Mouse (Mus musculus): Measurements from ENCODE around the gene Fam24a. TPM values are rescaled to one million over a fixed set of nuclear protein-coding genes. Genes with fewer than 3 reads are reported as not detected.

Gene Fam24a
- polyA plus RNA-seq (2015; fragmentation: Nextera tagmentation; extraction: Ambion mirVana): not detected in 2 replicates

GRCm38 (mm10) chr7:131333564-131333963, at the start of gene Fam24a:
Gene Fam24a, plus strand, starts transcription at chr7:131333864.
- H3K36me3 ChIP-seq (ENCODE audit: control insufficient read depth, insufficient read depth): no peaks in the 10 kb centered on the region
- WGBS: 14% methylated on average over 1 of the region's 1 CpGs
- H3K27ac ChIP-seq (ENCODE audit: low read length): no peak within 1 kb of the TSS
- no peak within 1 kb of the TSS for H3K4me3 ChIP-seq (replicated peaks; ENCODE audit: low read length)
- H3K9ac ChIP-seq (replicated peaks; ENCODE audit: low read depth, low read length): no peak within 1 kb of the TSS
- H3K27me3 ChIP-seq (replicated peaks; ENCODE audit: control insufficient read depth, insufficient read depth, low read length): no peaks in the 10 kb centered on the region
- ATAC-seq: no peak
- no peaks in the 10 kb centered on the region for H3K9me3 ChIP-seq (ENCODE audit: control insufficient read depth, low read length)
- H3K4me2 ChIP-seq (ENCODE audit: low read length): no peak within 1 kb of the TSS
- H3K4me1 ChIP-seq (replicated peaks; ENCODE audit: control insufficient read depth, insufficient read depth, low read length): no peaks in the 10 kb centered on the region; the same call in 1 of the 2 replicates

- no peak overlapping the region for H3K27ac ChIP-seq (ENCODE audit: low read length)
- no peaks in the 10 kb centered on the region for H3K27me3 ChIP-seq (replicated peaks; ENCODE audit: control insufficient read depth, insufficient read depth, low read length)
- no peaks in the 10 kb centered on the region for H3K4me1 ChIP-seq (replicated peaks; ENCODE audit: control insufficient read depth, insufficient read depth, low read length)
- ATAC-seq: no peak
- no peak overlapping the region for H3K4me3 ChIP-seq (replicated peaks; ENCODE audit: low read length)
- H3K9me3 ChIP-seq (ENCODE audit: control insufficient read depth, low read length): no peaks in the 10 kb centered on the region
- no peak overlapping the region for H3K4me2 ChIP-seq (ENCODE audit: low read length)
- 78% methylated on average over 8 of the region's 8 CpGs for WGBS
- H3K36me3 ChIP-seq (ENCODE audit: control insufficient read depth, insufficient read depth): no peaks in the 10 kb centered on the region
- H3K9ac ChIP-seq (replicated peaks; ENCODE audit: low read depth, low read length): no peak overlapping the region
These were observed 36.5 kb upstream of the Fam24a start for GRCm38 (mm10) chr7:131297151-131297550.

GRCm38 (mm10) chr7:131303340-131303739, 30.3 kb upstream of the Fam24a start:
- Histone ChIP-seq H3K9ac (replicated peaks; ENCODE audit: low read depth, low read length) (no peak overlapping the region), H3K4me1 (replicated peaks; ENCODE audit: control insufficient read depth, insufficient read depth, low read length) (no peaks in the 10 kb centered on the region), H3K9me3 (ENCODE audit: control insufficient read depth, low read length) (no peaks in the 10 kb centered on the region), H3K27ac (ENCODE audit: low read length) (no peak overlapping the region), H3K4me2 (ENCODE audit: low read length) (no peak overlapping the region), H3K4me3 (replicated peaks; ENCODE audit: low read length) (no peak overlapping the region), H3K27me3 (replicated peaks; ENCODE audit: control insufficient read depth, insufficient read depth, low read length) (no peaks in the 10 kb centered on the region), H3K36me3 (ENCODE audit: control insufficient read depth, insufficient read depth) (no peaks in the 10 kb centered on the region)
- no peak for ATAC-seq
- 82% methylated on average over 8 of the region's 8 CpGs for WGBS

- ATAC-seq: no peak
- 83% methylated on average over 5 of the region's 5 CpGs for WGBS
- H3K4me3 ChIP-seq (replicated peaks; ENCODE audit: low read length): no peak overlapping the region
These were observed 26.9 kb upstream of the Fam24a start for GRCm38 (mm10) chr7:131306733-131307132.

GRCm38 (mm10) chr7:131314493-131314892, 19.2 kb upstream of the Fam24a start:
- ATAC-seq: no peak
- H3K27me3 ChIP-seq (replicated peaks; ENCODE audit: control insufficient read depth, insufficient read depth, low read length): no peaks in the 10 kb centered on the region
- H3K4me2 ChIP-seq (ENCODE audit: low read length): no peak overlapping the region
- H3K4me1 ChIP-seq (replicated peaks; ENCODE audit: control insufficient read depth, insufficient read depth, low read length): no peaks in the 10 kb centered on the region
- H3K27ac ChIP-seq (ENCODE audit: low read length): no peak overlapping the region
- no peak overlapping the region for H3K4me3 ChIP-seq (replicated peaks; ENCODE audit: low read length)
- 84% methylated on average over 7 of the region's 7 CpGs for WGBS
- no peaks in the 10 kb centered on the region for H3K9me3 ChIP-seq (ENCODE audit: control insufficient read depth, low read length)
- H3K9ac ChIP-seq (replicated peaks; ENCODE audit: low read depth, low read length): no peak overlapping the region
- H3K36me3 ChIP-seq (ENCODE audit: control insufficient read depth, insufficient read depth): no peaks in the 10 kb centered on the region

More at GRCm38 (mm10) chr7:131306733-131307132, 26.9 kb upstream of the Fam24a start:
- no peaks in the 10 kb centered on the region for H3K27me3 ChIP-seq (replicated peaks; ENCODE audit: control insufficient read depth, insufficient read depth, low read length)
- no peak overlapping the region for H3K27ac ChIP-seq (ENCODE audit: low read length)
- no peaks in the 10 kb centered on the region for H3K36me3 ChIP-seq (ENCODE audit: control insufficient read depth, insufficient read depth)
- no peaks in the 10 kb centered on the region for H3K4me1 ChIP-seq (replicated peaks; ENCODE audit: control insufficient read depth, insufficient read depth, low read length)
- no peak overlapping the region for H3K4me2 ChIP-seq (ENCODE audit: low read length)
- no peak overlapping the region for H3K9ac ChIP-seq (replicated peaks; ENCODE audit: low read depth, low read length)
- H3K9me3 ChIP-seq (ENCODE audit: control insufficient read depth, low read length): no peaks in the 10 kb centered on the region

GRCm38 (mm10) chr7:131317587-131317986, 16.1 kb upstream of the Fam24a start:
- ATAC-seq: no peak
- Histone ChIP-seq H3K4me2 (ENCODE audit: low read length) (no peak overlapping the region), H3K9me3 (ENCODE audit: control insufficient read depth, low read length) (no peaks in the 10 kb centered on the region), H3K4me1 (replicated peaks; ENCODE audit: control insufficient read depth, insufficient read depth, low read length) (no peaks in the 10 kb centered on the region), H3K36me3 (ENCODE audit: control insufficient read depth, insufficient read depth) (no peaks in the 10 kb centered on the region), H3K27me3 (replicated peaks; ENCODE audit: control insufficient read depth, insufficient read depth, low read length) (no peaks in the 10 kb centered on the region), H3K9ac (replicated peaks; ENCODE audit: low read depth, low read length) (no peak overlapping the region), H3K4me3 (replicated peaks; ENCODE audit: low read length) (no peak overlapping the region), H3K27ac (ENCODE audit: low read length) (no peak overlapping the region)
- 82% methylated on average over 12 of the region's 12 CpGs for WGBS

GRCm38 (mm10) chr7:131318340-131318739, 15.3 kb upstream of the Fam24a start:
- H3K27ac ChIP-seq (ENCODE audit: low read length): no peak overlapping the region
- no peaks in the 10 kb centered on the region for H3K4me1 ChIP-seq (replicated peaks; ENCODE audit: control insufficient read depth, insufficient read depth, low read length)
- WGBS: 78% methylated on average over 6 of the region's 7 CpGs
- H3K9me3 ChIP-seq (ENCODE audit: control insufficient read depth, low read length): no peaks in the 10 kb centered on the region
- no peak overlapping the region for H3K4me3 ChIP-seq (replicated peaks; ENCODE audit: low read length)
- ATAC-seq: no peak
- no peaks in the 10 kb centered on the region for H3K27me3 ChIP-seq (replicated peaks; ENCODE audit: control insufficient read depth, insufficient read depth, low read length)
- H3K9ac ChIP-seq (replicated peaks; ENCODE audit: low read depth, low read length): no peak overlapping the region
- H3K36me3 ChIP-seq (ENCODE audit: control insufficient read depth, insufficient read depth): no peaks in the 10 kb centered on the region
- no peak overlapping the region for H3K4me2 ChIP-seq (ENCODE audit: low read length)

- H3K9me3 ChIP-seq (ENCODE audit: control insufficient read depth, low read length): no peaks in the 10 kb centered on the region
- H3K4me3 ChIP-seq (replicated peaks; ENCODE audit: low read length): no peak within 1 kb of the TSS
- H3K9ac ChIP-seq (replicated peaks; ENCODE audit: low read depth, low read length): no peak within 1 kb of the TSS
- no peaks in the 10 kb centered on the region for H3K36me3 ChIP-seq (ENCODE audit: control insufficient read depth, insufficient read depth)
- ATAC-seq: no peak
- 77% methylated on average over 2 of the region's 2 CpGs for WGBS
- H3K27me3 ChIP-seq (replicated peaks; ENCODE audit: control insufficient read depth, insufficient read depth, low read length): no peaks in the 10 kb centered on the region
- H3K27ac ChIP-seq (ENCODE audit: low read length): no peak within 1 kb of the TSS
- no peaks in the 10 kb centered on the region for H3K4me1 ChIP-seq (replicated peaks; ENCODE audit: control insufficient read depth, insufficient read depth, low read length)
- no peak within 1 kb of the TSS for H3K4me2 ChIP-seq (ENCODE audit: low read length)
These were observed 11.5 kb upstream of the Fam24a start, which contains the start of gene Cuzd1 for GRCm38 (mm10) chr7:131322192-131322591. Gene Cuzd1, minus strand, starts transcription at chr7:131322292.

- Histone ChIP-seq H3K4me2 (ENCODE audit: low read length) (no peak overlapping the region), H3K36me3 (ENCODE audit: control insufficient read depth, insufficient read depth) (no peaks in the 10 kb centered on the region), H3K9ac (replicated peaks; ENCODE audit: low read depth, low read length) (no peak overlapping the region), H3K27me3 (replicated peaks; ENCODE audit: control insufficient read depth, insufficient read depth, low read length) (no peaks in the 10 kb centered on the region), H3K27ac (ENCODE audit: low read length) (no peak overlapping the region), H3K4me3 (replicated peaks; ENCODE audit: low read length) (no peak overlapping the region), H3K9me3 (ENCODE audit: control insufficient read depth, low read length) (no peaks in the 10 kb centered on the region), H3K4me1 (replicated peaks; ENCODE audit: control insufficient read depth, insufficient read depth, low read length) (no peaks in the 10 kb centered on the region)
- no peak for ATAC-seq
- 92% methylated on average over 5 of the region's 5 CpGs for WGBS
These were observed 6.6 kb upstream of the Fam24a start for GRCm38 (mm10) chr7:131327054-131327453.

GRCm38 (mm10) chr7:131329416-131329815, 4.2 kb upstream of the Fam24a start, which contains the start of gene Fam24b:
Gene Fam24b, minus strand, starts transcription at chr7:131329516.
- Histone ChIP-seq H3K27me3 (replicated peaks; ENCODE audit: control insufficient read depth, insufficient read depth, low read length) (no peaks in the 10 kb centered on the region), H3K4me2 (ENCODE audit: low read length) (no peak within 1 kb of the TSS), H3K4me3 (replicated peaks; ENCODE audit: low read length) (no peak within 1 kb of the TSS), H3K9ac (replicated peaks; ENCODE audit: low read depth, low read length) (no peak within 1 kb of the TSS), H3K27ac (ENCODE audit: low read length) (no peak within 1 kb of the TSS), H3K4me1 (replicated peaks; ENCODE audit: control insufficient read depth, insufficient read depth, low read length) (no peaks in the 10 kb centered on the region), H3K36me3 (ENCODE audit: control insufficient read depth, insufficient read depth) (no peaks in the 10 kb centered on the region), H3K9me3 (ENCODE audit: control insufficient read depth, low read length) (no peaks in the 10 kb centered on the region)
- ATAC-seq: no peak
- 91% methylated on average over 5 of the region's 5 CpGs for WGBS
